Mouse (Mus musculus) telencephalon, adult 2 months (tissue): ENCODE measurements around the gene Lcn12.

Experiments used
- DNase-seq: peaks from one replicate; pipeline ENCODE4 v3.0.0-alpha.2; 2011; ENCODE audit warnings: low read depth, low spot score

Gene Lcn12

GRCm38 (mm10) chr2:25493476-25493961 is at the start of gene Lcn12:
Gene Lcn12, minus strand, starts transcription at chr2:25493911.
- no peak for DNase-seq

GRCm38 (mm10) chr2:25541644-25542367 is 48.1 kb upstream of the Lcn12 start:
- DNase-seq, result no peak

GRCm38 (mm10) chr2:25540541-25540948 is 46.8 kb upstream of the Lcn12 start:
- DNase-seq, result no peak

GRCm38 (mm10) chr2:25536531-25536930 is 42.8 kb upstream of the Lcn12 start:
- DNase-seq, result no peak

GRCm38 (mm10) chr2:25534866-25535182 is 41.1 kb upstream of the Lcn12 start:
- no peak for DNase-seq

- DNase-seq, result no peak
These were observed 40.6 kb upstream of the Lcn12 start for GRCm38 (mm10) chr2:25534178-25534865.

- DNase-seq, result no peak
These were observed 40.0 kb upstream of the Lcn12 start for GRCm38 (mm10) chr2:25533707-25534106.

DNA sequence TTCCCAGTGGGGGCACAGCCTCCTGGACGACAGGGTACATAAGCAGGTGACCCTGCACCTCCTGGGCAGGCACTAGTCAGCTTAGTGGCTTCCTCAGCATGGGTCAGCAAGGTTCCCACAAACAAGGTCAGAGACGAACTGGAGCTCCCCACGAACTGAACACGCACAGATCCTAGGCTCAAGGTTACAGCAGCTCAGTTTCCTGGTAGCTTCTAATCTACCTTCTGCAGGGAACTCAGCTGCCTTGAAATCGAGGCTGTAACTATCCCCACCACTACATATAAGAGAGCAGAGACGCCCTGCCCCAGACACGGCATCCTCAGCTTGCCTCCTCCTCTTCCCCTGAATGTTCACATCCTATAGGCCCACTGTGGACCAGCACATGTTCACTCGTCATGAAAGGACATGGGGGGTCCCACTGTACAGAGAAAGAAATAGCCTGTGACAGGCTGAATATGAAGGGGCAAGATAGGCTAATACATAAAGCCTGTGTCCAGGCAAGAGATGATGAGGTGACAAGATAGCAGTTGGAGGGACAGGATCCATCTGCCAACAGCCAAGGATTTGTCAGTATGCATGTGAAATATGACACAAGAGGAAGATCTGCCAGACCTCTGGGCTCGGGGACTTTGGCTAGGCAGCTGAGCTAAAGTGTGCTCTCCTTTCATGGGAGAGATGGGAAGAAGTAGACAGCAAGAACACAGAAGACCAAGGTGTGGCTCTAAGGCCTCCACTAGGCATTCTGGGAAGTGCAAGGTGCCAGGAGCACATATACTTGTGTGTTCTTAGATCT is 33.0 kb upstream of the Lcn12 start:
- no peak for DNase-seq

GRCm38 (mm10) chr2:25509912-25510311 is 16.2 kb upstream of the Lcn12 start:
- DNase-seq, result no peak

- no peak for DNase-seq
These were observed 13.3 kb upstream of the Lcn12 start for GRCm38 (mm10) chr2:25506964-25507363.

DNA sequence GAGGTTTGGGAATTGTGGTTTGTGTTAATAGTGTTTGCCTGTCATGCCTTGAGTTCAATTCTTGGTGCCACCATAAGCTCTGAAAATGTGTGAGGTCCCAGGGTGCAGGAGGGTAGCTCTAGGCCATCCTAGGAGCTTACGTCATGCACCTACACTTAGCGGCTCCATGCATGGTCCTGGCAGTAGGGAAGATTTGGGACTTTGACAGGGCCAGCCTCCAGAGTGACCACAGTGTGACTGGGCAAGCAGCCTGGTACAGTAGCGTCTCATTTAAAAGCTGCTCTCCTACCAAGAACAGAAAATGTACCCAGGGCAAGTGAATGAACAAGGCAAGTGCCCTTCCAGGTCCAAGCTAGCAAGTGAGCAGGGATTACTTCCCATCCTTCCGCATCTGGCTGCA is 12.1 kb upstream of the Lcn12 start:
- no peak for DNase-seq

GRCm38 (mm10) chr2:25505000-25505399 is 11.3 kb upstream of the Lcn12 start:
- DNase-seq, result no peak

- DNase-seq, result no peak
These were observed 10.8 kb upstream of the Lcn12 start for GRCm38 (mm10) chr2:25504538-25504937.

DNA sequence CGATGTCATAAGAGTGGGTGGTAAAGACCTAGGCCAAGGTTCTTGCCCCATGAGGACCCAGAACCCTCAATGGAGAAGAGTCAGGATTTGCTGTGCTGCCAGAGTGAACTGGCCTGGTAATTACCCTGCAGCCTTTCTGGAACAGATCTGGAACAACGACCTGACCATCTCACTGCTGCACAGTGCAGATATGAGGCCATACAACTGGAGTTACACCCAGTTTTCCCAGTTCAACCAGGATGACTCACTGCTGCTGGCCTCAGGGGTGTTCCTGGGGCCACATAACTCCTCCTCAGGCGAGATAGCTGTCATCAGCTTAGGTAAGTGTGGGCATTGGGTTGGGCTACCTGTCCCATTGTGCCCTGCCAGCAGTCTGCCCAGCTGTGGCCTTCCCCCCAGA is 9.0 kb upstream of the Lcn12 start:
- no peak for DNase-seq

- no peak for DNase-seq
These were observed 8.1 kb upstream of the Lcn12 start, which contains the start of gene C8g for GRCm38 (mm10) chr2:25501593-25502486. Gene C8g, minus strand, starts transcription at chr2:25501719.

- peak; percentile 79 for DNase-seq
These were observed 7.1 kb upstream of the Lcn12 start, which contains the start of gene Fbxw5 for GRCm38 (mm10) chr2:25500576-25501405. Gene Fbxw5, plus strand, starts transcription at chr2:25500750.

DNA sequence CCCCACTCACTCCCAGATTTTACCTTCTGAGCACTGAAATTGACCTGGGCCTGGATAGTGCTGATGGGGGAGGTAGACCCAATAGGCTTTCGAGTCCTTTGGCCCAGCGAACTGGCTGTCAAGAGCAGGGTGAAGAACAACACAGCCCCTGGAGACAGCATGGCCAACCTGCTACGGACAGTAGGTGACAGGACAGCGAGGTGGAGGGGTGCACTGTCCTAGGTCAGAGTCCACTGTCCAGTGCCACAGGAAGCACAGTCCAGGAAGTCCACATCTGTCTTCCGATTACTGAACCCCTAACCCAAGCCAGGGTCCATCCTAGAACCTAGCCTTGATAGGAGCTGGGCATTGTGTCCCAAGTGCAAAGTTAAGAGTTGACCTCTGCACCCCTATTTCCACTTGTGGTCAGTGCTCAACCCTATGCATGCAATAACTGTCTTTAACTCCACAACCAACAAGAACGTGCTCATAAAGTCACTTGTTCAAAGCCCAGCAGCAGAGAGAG is 6.4 kb upstream of the Lcn12 start:
- DNase-seq, result no peak

GRCm38 (mm10) chr2:25498622-25499478 is 5.1 kb upstream of the Lcn12 start:
- no peak for DNase-seq
